Mouse (Mus musculus) layer of hippocampus, adult 9-11 months (tissue): Measurements from ENCODE around the gene Tmem258.

ENCODE experiments used
- DNase-seq: peaks from one replicate; pipeline ENCODE4 v3.0.0; 2022

Tmem258 gene

DNA sequence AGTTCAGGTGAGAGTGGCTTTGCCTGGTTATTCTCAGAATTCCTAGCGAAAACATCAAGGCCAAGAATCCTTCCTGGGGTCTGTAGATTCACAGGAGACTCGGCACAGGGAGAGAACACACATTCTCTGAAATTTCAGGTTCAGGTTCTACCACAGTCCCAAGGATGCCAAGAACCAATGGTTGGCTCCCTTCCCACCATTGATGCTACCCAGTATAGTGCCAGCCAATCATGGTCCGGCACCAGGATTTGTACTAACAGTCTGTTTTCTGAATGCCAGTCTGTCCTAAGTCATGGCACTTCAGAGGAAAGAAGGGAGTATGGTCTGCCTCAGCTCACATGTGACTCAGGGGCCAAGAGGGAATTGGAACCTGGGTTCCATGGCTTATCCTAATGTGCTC lies 17.9 kb upstream of the Tmem258 start:
- no peak for DNase-seq

DNA sequence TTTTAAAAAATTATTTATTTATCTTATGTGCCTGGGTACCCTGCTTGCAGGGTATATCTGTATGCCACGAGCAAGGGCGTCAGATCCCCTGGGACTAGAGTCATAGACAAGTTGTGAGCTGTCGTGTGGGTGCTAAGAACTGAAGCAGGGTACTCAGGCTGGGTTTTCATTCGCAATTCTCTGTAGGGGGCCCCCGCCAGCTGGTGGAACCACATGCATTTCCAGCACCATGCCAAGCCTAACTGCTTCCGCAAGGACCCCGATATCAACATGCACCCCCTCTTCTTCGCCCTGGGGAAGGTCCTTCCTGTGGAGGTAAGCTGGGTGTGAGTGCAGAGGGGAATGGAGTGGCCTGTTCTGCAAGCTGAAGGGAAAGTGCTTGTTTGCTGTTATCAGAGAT lies 17.2 kb upstream of the Tmem258 start:
- no peak for DNase-seq

DNA sequence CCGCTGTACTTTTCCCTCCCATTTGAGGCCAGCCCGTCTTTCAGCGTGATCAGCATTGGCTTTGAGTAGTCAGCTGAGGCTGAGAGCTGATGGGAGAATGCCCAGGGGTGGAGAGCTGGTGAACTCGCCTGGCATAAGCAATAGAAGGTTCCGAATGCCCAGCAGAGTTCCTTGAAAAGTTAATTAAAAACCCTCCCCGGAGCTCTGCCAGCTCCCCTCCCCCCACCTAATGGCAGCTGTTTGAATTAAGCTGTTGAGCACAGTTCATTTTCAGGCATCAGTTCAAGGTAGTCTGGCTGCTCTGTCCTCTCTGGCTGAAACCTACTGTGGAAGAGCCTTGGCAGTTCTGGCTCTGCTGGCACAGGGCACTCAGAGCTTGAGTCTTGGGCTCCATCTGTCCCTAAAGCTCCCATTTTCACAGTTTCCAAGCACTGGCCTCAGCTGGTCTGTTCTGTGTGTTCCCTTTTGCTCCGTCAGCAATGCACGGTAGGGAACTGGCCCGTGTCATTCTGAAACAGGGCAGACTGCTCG lies 15.5 kb upstream of the Tmem258 start:
- DNase-seq: peak; percentile 85

DNA sequence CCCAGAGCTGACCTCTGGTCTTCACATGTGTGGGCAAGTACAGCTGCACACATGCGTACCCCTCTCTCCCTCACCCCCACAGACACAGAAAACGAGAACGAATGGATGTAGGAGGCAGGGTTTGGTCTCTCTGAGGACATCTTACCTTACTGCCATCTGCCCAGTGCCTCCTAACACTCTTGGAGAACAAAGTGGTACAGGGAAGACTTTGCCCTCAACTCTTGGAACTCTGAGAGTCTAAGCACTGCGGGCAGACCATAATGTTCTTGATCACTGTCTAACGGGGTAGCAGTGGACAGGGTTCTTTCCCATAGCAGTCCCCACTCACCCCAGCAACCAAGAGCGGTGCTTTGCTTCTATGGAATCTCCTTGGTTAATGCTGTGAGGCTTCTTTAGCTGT lies 14.8 kb upstream of the Tmem258 start:
- no peak for DNase-seq

DNA sequence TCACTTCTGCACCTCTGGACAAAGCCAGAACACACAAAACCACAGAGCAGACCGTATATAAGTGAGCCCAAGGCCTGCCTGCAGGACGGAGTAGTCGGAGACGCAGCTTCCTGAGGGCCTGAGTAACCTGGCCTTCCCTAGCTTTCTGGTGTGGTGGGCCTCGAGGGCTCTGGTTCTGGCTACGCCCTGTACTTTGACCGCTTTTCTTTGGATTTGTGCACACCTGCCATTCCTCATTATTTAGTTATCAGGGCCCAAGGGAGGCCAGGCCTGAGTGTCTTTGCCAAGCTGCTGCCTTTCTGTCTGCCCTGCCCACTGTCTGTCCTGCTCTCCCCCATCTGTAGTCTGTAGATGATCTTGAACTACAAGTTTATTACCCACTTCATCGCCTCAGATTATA lies 13.9 kb upstream of the Tmem258 start:
- no peak for DNase-seq

DNA sequence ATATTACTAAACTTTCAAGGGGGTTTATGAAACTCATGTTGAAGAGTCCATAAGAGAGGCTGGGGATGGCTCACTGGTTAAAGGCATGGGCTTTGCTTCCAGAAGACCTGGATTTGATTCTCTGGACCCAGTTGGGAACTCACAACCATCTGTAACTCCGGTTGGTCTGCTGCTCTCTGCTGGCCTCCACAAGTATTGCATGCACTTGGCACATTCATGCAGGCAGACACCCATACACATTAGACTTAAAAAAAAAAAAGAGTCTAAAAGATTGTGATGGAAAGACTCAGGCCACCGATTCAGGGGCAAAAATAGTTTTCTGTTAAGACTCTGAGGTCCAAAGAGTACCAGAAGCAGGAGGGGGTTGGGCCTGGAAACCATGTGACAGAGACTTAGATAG lies 13.0 kb upstream of the Tmem258 start:
- DNase-seq: peak; percentile 67

DNA sequence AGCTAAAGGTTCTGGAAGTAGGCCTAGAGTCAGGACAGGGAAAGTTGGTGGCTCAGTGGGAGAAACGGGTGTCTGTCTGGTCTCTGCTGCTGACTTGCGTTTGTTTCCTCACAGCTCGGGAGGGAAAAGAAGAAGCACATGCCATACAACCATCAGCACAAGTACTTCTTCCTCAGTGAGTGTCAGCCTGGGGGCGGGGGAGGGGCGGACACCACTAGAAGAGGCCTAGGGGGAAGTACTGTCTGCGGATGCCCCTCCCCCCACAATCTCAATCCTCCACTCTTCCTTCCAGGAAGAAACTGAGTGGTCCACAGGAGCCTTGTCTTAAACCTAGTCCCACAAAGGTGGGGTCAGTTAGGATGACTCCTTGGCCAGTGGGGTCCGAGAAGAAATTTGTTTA lies 12.5 kb upstream of the Tmem258 start:
- DNase-seq: peak; percentile 69

DNA sequence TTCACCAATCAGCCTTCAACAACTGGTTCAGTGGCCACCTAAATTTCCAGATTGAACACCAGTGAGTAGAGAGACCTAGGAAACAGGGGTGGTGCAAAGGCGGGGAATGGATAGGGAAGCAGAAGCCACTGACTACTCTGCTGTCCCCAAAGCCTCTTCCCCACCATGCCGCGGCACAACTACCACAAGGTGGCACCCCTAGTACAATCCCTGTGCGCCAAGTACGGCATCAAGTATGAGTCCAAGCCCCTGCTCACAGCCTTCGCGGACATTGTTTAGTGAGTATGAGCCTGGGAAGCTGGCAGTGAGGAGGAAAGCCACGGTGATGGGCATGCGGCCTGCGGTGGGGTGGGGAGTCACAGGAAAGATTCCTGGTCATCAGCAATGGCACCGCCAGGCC lies 9.5 kb upstream of the Tmem258 start:
- DNase-seq: no peak

DNA sequence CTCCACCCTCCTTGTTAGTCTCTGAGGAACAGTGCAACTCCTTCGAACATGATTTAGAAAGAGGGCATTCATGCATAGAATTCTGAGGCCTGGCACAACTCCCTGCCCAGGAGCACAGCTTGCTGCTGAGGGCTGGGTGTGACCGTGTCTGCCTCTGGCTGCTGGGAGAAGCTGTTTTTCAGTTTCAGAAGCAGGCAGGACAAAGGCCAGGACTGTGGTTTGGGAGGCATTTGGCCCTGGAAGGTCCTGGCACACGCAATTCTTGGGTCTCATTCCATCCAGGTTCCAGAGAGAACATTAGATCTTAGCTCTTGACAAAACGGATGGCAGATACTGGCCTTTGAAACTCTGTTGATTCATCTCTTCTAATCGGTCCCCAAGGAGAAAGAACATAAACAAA lies 8.6 kb upstream of the Tmem258 start:
- no peak for DNase-seq

DNA sequence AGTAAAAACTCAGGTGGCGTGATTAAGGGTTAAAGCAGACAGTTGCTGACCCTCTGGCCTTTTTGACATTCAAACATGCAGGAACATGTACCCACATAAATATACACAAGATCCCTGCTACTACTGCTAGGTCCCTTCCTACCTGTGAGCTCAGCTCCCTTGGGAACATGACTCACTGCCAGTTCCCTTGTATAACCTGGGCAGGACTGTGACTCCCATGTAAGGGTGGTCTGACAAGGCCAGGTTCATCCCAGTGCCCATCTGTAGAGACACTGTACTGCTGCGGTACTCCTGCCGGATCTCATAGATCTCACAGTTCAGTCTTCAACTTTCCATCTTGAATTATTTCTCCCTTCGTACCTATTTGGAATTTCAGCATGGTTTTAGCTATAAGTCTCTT lies 6.7 kb upstream of the Tmem258 start:
- DNase-seq: no peak

DNA sequence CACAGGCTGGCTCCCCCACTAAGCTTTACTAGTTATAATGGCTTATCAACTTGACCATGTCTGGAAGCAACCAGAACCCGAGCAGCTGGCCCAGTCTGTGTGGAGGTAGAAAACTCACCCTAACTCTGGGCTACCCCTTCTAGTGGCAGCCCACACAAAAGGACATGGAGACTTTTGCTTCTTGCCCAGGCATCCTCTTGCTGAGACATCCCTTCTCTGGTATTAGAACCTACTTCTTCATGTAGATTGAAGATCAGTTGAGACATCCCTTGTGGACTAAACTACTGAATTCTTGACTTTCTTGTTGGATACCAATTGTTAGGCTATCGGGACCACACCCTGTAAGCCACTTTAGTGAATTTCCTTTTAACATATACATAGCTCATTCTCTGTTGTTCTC lies 5.5 kb upstream of the Tmem258 start:
- no peak for DNase-seq

DNA sequence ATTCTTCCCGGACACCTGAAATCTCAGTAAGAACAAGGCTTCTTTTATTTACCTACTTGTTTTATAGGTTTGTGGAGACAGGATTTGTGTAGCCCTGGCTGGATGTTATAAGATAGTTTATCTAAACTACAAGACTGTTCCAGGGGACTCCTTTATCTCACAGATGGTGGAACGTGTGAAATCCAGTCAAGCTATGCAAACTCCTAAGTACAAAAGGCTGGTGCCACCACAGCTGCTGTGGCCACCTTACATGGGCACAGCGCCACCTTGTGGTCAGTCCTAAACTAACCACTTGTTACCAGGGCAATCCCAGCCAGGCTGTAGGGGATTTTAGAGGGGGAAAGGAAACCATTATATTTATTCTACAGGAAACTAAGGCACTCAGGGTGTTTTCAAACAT lies 5.1 kb upstream of the Tmem258 start:
- peak; percentile 75 for DNase-seq

DNA sequence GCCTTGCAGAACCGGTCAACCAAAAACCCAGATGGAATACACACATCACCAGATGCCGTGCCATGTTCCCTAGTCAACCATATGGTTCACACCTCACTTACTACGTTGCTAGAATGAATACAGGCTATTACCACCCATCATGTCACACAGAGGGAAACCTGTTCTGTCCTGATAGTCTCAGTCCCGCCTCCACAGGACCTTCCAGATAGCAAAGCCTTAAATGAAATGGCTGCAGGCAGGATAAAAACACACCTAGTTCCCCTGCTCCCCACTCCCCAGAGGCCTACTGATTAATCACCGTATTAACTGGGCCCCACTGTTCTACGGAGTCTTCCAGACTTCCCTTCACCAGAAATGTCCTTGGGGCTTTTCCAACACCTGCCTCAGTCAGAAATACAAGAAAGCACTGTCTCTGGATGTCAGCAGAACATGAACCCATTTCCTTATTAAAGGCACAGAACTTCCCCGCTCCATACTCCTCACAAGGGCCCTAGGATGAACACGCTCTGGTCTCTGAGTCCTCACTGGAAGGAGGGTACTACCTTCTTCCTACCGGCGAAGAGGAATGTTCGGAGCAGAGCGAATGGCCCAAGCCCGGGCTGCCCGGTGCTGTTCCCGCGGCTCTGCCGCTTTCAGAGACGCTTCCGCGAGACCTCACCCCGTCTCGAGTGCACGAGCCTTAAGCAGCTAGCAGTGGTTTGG lies 517 bp upstream of the Tmem258 start:
- no peak for DNase-seq

DNA sequence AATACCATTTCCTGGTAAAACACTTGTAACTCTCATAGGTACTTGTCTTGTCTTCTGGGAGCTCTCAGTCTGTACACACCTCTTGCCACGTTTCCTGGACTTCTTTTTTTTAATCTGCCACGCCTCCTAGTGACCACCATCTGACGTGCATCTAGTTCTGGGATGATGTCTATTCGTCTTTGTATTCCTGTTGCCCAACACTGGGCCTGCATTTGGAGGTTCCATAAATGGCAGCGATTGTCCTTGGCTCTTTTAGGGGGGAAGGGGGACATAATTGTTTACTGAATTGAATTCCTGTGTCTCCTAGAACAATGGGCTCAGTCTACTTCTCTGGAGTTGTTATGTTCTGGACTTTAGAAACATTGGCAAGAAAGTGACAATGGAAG lies 795 bp downstream of the Tmem258 start:
- DNase-seq: peak; percentile 86

DNA sequence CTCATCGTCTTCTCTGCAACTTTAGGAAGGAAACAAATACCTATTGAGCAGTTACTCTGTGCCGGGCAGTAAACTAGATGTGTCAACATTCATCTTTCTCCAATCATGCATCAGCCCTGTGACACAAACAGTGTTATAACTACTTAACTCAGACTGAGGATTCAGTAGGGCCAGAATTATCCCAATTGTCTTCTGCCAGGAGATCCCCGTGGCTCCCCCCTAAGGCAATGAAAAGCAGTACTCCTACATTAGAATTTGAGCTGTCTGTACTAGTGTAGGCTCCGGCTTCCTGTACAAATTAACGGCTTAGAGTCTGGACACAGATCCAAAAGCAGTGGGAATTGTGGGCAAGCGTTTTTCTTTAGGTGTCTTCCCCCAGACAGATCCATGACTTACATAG lies 1.2 kb downstream of the Tmem258 start:
- DNase-seq: no peak

DNA sequence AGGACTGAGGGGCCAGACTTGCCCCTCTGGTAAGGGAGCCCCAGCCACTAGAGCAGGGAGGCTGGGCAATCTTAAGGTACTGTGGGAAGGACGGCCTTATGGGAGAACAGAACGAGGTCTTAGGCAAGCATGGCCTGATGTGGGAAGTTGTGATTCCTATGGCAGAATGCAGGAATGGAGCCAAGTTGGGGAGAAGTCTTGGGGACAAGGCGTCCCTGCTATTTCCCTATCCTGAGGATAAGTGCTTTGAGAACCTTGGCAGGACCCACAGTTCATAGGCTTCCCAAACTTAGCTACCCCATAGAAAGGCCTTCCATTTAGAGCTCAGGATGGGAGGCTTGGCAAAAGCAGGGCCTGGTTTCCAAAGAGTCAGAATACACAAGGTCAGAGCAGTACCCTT lies 5.0 kb downstream of the Tmem258 start:
- DNase-seq: no peak

DNA sequence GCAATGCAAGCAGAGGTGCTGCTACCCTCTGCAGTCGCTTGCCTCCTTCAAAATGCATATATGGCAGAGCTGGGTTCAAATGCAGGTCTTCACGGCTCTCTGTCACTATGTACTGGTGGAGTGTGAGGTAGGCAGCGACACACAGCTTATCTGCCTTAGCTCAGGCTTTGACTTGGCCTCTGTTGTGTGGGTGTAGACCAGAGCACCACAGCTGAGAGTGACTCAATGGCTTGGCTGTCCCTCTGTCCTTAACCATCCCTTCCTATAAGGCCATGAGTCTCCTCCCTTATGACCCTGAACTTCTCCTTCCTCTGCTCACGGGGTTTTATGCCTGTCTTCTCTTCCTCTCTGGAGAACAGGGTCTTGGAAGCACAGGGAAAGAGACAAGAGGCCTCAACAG lies 7.1 kb downstream of the Tmem258 start:
- DNase-seq: no peak

DNA sequence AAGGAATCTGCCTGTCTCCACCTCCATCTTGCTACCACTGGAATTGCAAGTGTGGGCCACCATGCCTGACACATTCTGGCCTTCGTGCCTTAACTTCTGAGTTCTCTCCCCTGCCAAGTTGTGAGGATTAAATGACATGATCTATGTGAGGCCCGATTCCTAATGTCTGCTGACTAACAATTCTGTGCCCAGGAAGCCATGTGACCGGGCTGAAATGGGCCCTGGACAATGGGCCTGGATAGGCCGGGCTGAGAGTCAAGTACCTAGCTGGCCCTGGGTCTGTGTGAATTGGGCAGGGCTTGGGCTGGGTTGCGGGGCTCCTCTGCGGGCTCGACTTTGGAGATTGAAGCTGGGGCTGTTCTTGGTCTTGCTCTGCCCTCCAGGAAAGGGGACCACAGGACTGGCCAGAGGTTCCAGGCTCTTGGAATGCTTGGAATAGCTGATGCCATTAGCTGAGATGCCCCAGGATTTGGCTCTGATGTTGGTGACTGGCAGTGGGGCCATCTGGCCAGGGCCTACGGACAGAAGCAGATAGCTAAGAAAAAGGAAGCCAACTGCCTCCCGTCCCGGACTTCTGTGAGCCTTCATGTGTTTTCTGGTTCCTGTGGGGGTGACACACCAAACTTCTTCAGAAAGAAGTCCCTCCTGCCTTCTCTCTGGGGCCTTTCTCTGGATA lies 10.1 kb downstream of the Tmem258 start:
- no peak for DNase-seq

DNA sequence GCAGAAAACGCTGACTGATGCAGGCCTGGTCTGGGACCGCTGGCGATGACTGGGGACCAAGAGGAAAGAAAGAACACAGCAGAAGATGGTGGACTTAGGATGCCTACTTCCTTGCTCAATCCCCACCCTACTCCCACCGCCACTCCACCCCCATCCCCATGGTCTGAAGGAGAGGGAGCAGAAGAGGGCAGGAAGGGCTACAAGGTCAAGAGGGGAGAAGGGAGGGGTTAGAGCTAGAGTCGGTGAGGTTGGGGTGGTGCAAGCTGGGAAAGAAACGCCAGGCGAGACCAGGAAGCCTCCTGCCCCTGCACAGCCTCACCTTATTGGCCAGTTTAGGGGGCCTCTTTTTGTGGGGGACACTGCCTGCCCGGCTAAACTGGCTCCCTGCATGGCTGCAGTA lies 12.3 kb downstream of the Tmem258 start:
- no peak for DNase-seq

DNA sequence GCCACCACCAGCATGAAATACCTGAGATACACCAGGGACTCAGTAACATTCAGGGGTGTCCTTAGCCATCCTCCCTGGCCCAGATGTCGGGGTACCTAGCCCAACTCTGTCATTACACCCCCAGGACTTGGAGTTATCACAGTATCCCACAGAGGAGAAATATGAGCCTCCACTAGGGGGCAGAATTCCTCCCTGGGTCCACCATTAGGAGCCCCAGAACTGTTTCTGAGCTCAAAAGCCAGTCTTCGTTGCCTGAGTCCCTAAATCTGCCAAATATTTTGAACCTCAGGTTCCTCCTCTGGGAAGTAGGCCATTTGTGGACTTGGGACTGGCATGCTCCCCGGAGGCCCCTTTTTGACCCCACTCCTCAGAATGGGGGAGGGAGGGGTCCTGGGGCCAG lies 15.3 kb downstream of the Tmem258 start:
- no peak for DNase-seq

DNA sequence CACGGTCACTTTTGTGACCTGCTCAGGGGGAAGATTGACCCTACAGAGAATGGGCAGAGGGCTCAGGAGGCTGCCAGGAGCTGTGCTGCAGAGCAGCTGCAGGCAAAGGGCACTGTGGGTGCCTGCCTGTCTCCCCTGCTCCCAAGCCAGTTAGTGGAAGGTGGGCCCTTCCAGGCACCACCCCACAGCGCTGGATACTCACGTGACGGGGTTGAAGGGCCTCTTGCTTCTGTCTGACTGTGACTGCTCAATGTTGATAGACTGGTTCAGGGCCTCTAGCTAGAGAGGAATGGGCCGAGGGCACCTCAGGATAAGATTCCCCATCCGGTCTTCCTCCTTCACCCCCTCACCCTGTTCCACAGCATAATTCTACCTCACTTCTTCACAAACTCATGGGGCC lies 15.8 kb downstream of the Tmem258 start:
- DNase-seq: no peak

DNA sequence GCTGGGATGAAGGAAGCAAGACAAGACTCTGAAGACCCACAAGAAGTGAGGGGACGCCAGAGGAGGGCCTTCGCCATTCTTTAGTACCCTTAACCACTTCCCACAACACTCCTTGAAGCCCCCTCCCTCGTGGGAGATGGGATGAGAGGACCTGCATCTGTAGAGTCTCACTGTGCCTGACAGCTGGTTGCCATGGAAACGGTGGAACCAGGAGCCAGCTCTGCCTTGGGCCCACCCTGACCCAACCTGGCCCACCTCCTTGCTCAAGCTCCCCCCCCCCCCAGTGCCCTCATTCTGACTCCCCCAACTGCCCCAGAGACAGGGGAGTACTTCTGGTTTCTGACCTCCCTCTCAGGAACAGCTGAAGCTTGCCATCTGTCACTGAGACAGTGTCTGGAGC lies 17.8 kb downstream of the Tmem258 start:
- no peak for DNase-seq

DNA sequence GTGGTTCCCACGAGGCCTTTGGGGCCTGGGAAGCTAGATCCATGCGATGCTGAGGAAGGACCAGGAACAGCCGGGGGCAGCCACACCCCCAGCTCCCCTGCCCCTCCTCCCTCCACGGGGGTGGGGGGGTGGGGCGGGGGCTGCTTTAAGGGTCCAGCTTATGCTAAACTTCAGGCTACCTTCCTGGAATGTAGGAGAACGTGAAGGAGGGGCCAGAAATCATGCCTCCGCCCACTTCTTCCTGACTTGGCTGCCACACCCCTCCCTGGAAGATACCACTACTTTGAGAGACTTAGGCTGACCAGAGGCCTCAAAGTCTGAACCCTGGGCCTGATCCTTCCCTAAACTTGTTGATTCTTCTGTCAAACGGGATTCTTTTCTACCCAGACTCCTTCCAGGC lies 18.8 kb downstream of the Tmem258 start:
- no peak for DNase-seq

DNA sequence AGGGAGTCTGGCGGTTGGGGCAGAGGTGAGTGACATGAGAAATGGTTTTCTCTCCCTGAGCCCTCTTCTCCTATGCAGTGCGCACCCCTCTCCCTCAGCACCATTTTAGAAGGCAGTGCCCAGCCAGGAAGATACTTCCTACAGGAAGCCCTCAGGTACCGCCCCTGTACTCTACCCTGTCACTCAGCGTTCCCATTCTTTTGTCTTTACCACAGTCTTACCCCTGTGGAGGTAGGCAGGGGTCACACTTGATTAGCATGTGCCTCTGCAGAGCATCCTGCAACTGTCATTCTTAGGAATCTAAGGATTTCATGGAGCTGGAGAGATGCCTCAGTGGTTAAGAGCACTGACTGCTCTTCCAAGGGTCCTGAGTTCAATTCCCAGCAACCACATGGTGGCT lies 19.7 kb downstream of the Tmem258 start:
- DNase-seq: no peak
